Mouse (Mus musculus) hindbrain, embryonic 16.5 days (tissue): ENCODE measurements around the gene Polr2b. TPM values are rescaled to one million over a fixed set of nuclear protein-coding genes. Genes with fewer than 3 reads are reported as not detected.

Source experiments
- ATAC-seq: fragments of 200-750 bp; cut with Nextera tagmentation; 2 replicates; pipeline ENCODE4 v1.8.0; 2017; ENCODE audit warnings: moderate TSS enrichment, moderate library complexity
- H3K27ac ChIP-seq: fragments of 300-500 bp; sonication (generic); 2 replicates; pipeline ENCODE4 v1.5.1; 2014; ENCODE audit warnings: low read depth, mild to moderate bottlenecking, control low read depth, low read length, moderate library complexity
- H3K27me3 ChIP-seq: fragments of 300-500 bp; sonication (generic); replicated peaks from 2 replicates; pipeline ENCODE4 v1.6.1; 2014; ENCODE audit warnings: low read length; ENCODE audit not compliant: control insufficient read depth, insufficient read depth
- H3K36me3 ChIP-seq: fragments of 300-500 bp; sonication (generic); 2 replicates; pipeline ENCODE4 v1.6.1; 2014; ENCODE audit warnings: mild to moderate bottlenecking, low read length, moderate library complexity, mixed read lengths; ENCODE audit not compliant: control insufficient read depth, insufficient read depth
- H3K4me1 ChIP-seq: fragments of 300-500 bp; sonication (generic); 2 replicates; pipeline ENCODE4 v1.6.1; 2014; ENCODE audit warnings: low read depth, low read length; ENCODE audit not compliant: control insufficient read depth, insufficient read depth
- H3K4me2 ChIP-seq: fragments of 300-500 bp; sonication (generic); 2 replicates; pipeline ENCODE4 v1.6.1; 2014; ENCODE audit warnings: mild to moderate bottlenecking, low read length, control low read depth, moderate library complexity
- H3K4me3 ChIP-seq: fragments of 300-500 bp; sonication (generic); 2 replicates; pipeline ENCODE4 v1.5.1; 2014; ENCODE audit warnings: mild to moderate bottlenecking, low read length, control low read depth, moderate library complexity
- H3K9ac ChIP-seq: fragments of 300-500 bp; sonication (generic); 2 replicates; pipeline ENCODE4 v1.6.1; 2014; ENCODE audit warnings: low read depth, mild to moderate bottlenecking, control low read depth, low read length, moderate library complexity
- H3K9me3 ChIP-seq: fragments of 300-500 bp; sonication (generic); 2 replicates; pipeline ENCODE4 v1.6.1; 2014; ENCODE audit warnings: mild to moderate bottlenecking, low read length, moderate library complexity; ENCODE audit not compliant: control insufficient read depth
- WGBS: fragments of 180-500 bp; shearing (Covaris S2); extraction: QIAGEN DNeasy Blood & Tissue Kit; methylation state at CpG from one replicate; pipeline ENCODE4 v1.1.7; 2014; 5-methylcytosine and 5-hydroxymethylcytosine counted together
- polyA plus RNA-seq: library from polyadenylated mRNA; unstranded; fragments of >200 nt; fragmentation: Nextera tagmentation; extraction: Ambion mirVana; gene quantifications from 2 replicates; pipeline ENCODE4 v1.2.1, GENCODE M21; 2015

Gene Polr2b
- polyA plus RNA-seq, 1 experiment from 2014 or later = 52.4 TPM

DNA sequence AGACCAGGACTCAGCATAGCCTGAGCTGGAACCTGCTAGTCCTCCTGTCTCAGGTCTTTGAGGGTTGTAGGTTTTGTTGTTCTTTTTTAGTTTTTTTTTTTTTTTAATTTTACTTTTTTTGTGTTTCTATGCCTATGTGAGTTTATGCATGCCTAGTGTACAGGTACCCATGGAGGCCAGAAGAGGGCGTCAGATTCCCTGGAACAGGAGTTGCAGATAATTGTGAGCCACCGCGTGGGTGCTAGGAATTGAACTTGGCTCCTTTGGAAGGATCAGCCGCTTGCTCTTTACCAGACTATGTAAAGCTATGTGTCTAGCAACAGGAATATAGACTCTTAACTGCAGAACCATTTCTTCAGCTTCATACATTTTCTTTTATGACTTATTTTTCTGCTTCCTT, 4.3 kb downstream of the Polr2b start:
- no peak for ATAC-seq
- H3K4me3 ChIP-seq = no peak overlapping the region
- peaks cover 4% of the 10 kb centered on the region; the same call in 1 of the 2 replicates for H3K36me3 ChIP-seq
- no peak overlapping the region for H3K27ac ChIP-seq
- no peak overlapping the region for H3K4me2 ChIP-seq
- no peaks in the 10 kb centered on the region for H3K27me3 ChIP-seq
- H3K4me1 ChIP-seq = peaks cover 10% of the 10 kb centered on the region
- no peaks in the 10 kb centered on the region for H3K9me3 ChIP-seq
- H3K9ac ChIP-seq = no peak overlapping the region
- whole genome bisulfite sequencing = 96% methylated on average over 4 of the region's 4 CpGs

DNA sequence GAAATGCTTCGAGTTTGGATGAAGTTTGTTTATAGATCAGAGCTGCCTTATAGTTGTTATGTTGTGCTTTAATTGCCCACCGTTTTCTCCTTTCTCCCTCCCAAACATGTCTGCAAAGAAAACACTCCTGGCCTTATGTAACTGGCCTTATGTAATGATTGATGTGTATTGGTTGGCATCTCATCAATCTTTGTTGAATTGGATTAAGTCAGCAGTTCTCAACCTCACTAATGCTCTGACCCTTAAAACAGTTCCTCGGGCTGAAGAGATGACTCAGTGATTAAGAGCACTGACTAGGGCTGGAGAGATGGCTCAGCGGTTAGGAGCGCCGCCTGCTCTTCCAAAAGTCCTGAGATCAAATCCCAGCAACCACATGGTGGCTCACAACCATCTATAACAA, 5.0 kb downstream of the Polr2b start:
- H3K9ac ChIP-seq = no peak overlapping the region
- ATAC-seq = no peak
- no peaks in the 10 kb centered on the region for H3K27me3 ChIP-seq
- no peak overlapping the region for H3K4me3 ChIP-seq
- peaks cover 10% of the 10 kb centered on the region for H3K4me1 ChIP-seq
- H3K9me3 ChIP-seq = no peaks in the 10 kb centered on the region
- H3K4me2 ChIP-seq = no peak overlapping the region
- no peak overlapping the region for H3K27ac ChIP-seq
- WGBS = 91% methylated on average over 6 of the region's 6 CpGs
- H3K36me3 ChIP-seq = peaks cover 6% of the 10 kb centered on the region

DNA sequence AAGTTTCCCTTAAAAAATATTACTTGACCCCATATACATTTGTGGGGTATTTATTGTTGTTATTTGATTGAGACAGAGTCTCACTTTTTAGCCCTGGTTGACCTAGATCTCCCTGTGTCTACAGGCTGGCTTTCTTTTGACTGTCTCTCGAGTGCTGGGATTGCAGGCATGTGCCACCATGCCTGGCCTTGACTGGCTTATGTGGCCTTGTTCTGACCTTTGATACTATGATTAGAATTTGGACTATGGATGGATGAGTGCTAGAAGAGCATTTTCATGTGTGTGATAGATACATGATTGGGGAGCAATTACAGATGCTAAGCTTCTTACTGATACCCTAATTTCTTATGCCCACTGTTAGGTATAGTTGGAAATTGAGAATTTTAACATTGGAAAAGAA, 15.0 kb downstream of the Polr2b start:
- 86% methylated on average over 1 of the region's 1 CpGs for WGBS
- no peak overlapping the region for H3K4me2 ChIP-seq

DNA sequence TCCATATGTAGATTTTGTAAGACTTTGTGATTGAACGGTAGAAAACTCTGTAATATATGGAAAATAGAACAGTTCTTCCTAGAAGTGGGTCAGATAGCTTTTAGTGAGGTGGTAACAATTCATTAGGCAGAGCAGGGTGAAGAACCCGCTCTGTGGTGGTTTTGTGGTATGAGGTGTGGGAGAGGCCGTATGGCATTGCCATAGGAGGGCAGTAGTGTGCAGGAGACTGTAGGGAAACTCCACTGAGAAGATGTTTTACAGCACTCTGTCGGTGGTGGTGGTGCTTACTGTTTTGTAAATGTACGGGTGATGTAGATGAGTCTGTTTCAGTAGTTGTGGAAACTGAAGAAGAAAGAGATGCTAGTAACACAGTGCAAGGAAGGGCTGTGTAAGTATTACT, 20.2 kb downstream of the Polr2b start:
- Histone ChIP-seq H3K4me3 (no peak overlapping the region), H3K9me3 (no peaks in the 10 kb centered on the region), H3K27me3 (no peaks in the 10 kb centered on the region), H3K36me3 (peaks cover 59% of the 10 kb centered on the region), H3K4me1 (no peaks in the 10 kb centered on the region), H3K9ac (no peak overlapping the region), H3K27ac (no peak overlapping the region), H3K4me2 (no peak overlapping the region)
- WGBS = 84% methylated on average over 5 of the region's 5 CpGs
- ATAC-seq = no peak

More for the DNA sequence above, 15.0 kb downstream of the Polr2b start:
- Histone ChIP-seq H3K4me3 (no peak overlapping the region), H3K9me3 (no peaks in the 10 kb centered on the region), H3K9ac (no peak overlapping the region), H3K36me3 (peaks cover 53% of the 10 kb centered on the region), H3K27ac (no peak overlapping the region), H3K27me3 (no peaks in the 10 kb centered on the region), H3K4me1 (no peaks in the 10 kb centered on the region)
- no peak for ATAC-seq

DNA sequence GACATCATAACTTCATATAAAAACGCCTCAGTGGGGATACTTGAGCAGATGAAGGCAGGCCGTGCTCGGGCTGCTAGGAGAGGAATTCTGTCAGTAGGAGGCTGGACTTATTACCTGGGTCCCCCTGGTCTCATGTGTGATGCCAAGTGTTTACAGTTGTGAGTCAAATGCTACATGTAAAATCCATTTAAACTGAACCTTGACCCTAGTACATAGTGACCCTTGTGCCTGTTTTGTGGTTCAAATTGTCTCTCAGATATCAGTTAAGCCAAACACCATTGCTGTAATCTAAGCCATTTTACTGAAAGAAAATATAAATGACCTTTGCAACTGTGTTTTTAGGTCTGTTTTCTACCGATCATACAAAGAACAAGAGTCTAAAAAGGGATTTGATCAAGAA, 30.1 kb downstream of the Polr2b start:
- H3K27ac ChIP-seq = no peak overlapping the region
- ATAC-seq = no peak
- H3K4me1 ChIP-seq = no peaks in the 10 kb centered on the region
- no peaks in the 10 kb centered on the region for H3K27me3 ChIP-seq
- no peak overlapping the region for H3K4me3 ChIP-seq
- H3K4me2 ChIP-seq = no peak overlapping the region
- H3K9me3 ChIP-seq = no peaks in the 10 kb centered on the region
- H3K36me3 ChIP-seq = peaks cover 38% of the 10 kb centered on the region
- H3K9ac ChIP-seq = no peak overlapping the region
- 91% methylated on average over 4 of the region's 4 CpGs for WGBS

DNA sequence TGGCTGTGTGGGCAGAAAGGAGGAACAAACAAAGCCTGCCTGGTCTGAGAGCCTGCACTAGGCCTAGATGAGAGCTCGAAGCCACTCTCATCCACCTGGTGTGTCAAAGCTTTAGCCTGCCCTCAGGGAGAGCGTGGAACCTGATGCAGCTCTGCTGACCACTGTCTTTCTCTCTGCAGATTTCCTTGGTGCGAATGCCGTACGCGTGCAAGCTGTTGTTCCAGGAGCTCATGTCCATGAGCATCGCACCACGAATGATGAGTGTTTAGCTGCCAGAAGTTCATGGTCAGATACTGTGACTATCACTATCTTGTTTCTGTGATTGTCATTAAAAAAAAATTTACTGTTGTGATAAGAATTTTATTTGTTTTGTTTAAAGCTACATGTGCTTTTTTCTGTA, 39.0 kb downstream of the Polr2b start:
- H3K9ac ChIP-seq = no peak overlapping the region
- H3K27ac ChIP-seq = no peak overlapping the region
- H3K4me1 ChIP-seq = no peaks in the 10 kb centered on the region
- H3K4me3 ChIP-seq = no peak overlapping the region
- no peak overlapping the region for H3K4me2 ChIP-seq
- H3K27me3 ChIP-seq = no peaks in the 10 kb centered on the region
- no peak for ATAC-seq
- WGBS = 96% methylated on average over 8 of the region's 8 CpGs
- peaks cover 40% of the 10 kb centered on the region for H3K36me3 ChIP-seq
- no peaks in the 10 kb centered on the region for H3K9me3 ChIP-seq

DNA sequence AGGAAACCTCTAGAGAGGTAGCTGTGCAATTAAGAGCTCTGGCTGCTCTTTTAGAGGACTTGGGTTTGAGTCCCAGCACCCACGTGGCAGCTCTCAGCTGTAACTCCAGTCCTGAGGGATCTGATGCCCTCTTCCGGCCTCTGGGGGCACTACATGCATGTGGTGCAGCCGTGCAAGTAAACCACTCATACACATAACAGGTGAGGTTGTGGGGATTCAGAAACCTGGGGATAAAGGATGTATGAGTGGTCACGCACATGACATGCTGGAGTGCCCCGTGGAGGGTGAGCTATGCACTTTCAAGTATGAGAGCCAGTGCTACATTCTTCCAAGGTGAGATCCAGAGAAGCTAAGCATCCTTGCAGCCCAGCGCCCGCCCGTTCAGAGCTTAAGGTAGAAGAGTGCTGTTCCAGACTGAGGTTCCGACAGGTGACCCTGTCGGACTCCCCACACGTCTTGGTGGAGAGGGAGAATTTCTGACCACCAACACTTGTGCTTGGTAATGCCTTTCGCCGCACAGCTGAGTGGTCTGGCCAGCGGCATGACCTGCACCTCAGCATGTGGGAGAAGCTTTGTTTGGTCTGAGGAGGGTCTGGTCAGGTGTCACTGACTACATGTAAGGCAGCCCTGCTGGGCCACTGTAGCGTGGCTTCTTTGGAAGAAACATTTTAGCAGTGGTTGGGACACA, 40.2 kb downstream of the Polr2b start:
- WGBS = 93% methylated on average over 15 of the region's 15 CpGs
- no peak overlapping the region for H3K27ac ChIP-seq
- H3K4me3 ChIP-seq = no peak overlapping the region
- no peaks in the 10 kb centered on the region; the same call in 1 of the 2 replicates for H3K4me1 ChIP-seq
- H3K9ac ChIP-seq = no peak overlapping the region
- no peak overlapping the region for H3K4me2 ChIP-seq
- peaks cover 39% of the 10 kb centered on the region for H3K36me3 ChIP-seq
- H3K27me3 ChIP-seq = no peaks in the 10 kb centered on the region
- no peaks in the 10 kb centered on the region for H3K9me3 ChIP-seq
- no peak for ATAC-seq

DNA sequence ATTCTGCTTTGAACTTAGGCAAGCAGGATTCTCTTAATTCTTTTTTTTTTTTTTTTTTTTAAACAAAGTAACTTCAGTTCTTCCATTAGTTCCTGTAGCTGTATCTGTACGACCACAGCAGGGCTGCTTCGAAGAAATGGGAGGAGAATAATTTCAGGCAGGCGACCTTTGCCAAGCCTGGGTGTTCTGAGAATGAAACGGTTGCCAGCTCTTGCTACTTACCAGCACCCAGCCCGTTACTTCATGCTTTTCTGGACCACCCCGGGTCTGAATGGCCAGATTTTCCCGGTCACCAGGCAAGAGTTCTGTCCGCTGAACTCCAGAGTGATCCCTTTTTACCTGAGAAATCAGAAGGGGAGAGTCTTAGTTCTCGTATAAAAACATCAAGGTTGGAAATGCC, 41.7 kb downstream of the Polr2b start:
- no peak overlapping the region for H3K4me3 ChIP-seq
- no peak for ATAC-seq
- H3K4me1 ChIP-seq = no peaks in the 10 kb centered on the region; the same call in 1 of the 2 replicates
- no peak overlapping the region for H3K9ac ChIP-seq
- H3K27me3 ChIP-seq = no peaks in the 10 kb centered on the region
- WGBS = 76% methylated on average over 9 of the region's 9 CpGs
- H3K36me3 ChIP-seq = peaks cover 27% of the 10 kb centered on the region
- H3K27ac ChIP-seq = no peak overlapping the region
- no peaks in the 10 kb centered on the region for H3K9me3 ChIP-seq
- H3K4me2 ChIP-seq = no peak overlapping the region

DNA sequence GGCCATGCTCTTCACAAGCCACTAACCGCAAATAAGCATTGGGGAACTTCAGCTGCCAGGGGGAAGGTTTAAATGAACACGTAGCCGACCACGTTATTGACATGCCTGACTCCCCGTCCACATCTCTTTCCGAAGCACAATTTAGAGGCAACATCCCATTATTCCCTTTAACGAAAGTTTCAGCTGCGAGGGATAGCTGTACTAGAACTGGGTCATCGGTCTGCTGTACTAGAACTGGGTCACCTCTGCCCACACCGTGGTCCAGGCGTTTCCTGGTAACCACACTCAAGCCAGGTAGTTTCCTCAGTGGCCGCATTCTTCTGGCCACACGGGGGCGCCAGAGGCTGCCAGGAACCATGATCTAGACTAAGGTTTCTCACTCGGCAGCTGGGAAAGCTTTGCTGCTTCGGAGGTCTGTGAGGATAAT, 44.4 kb downstream of the Polr2b start:
- Histone ChIP-seq H3K9ac (peak overlapping the region; percentile 28), H3K27me3 (no peaks in the 10 kb centered on the region), H3K4me1 (peaks cover 4% of the 10 kb centered on the region; the same call in 1 of the 2 replicates), H3K36me3 (peaks cover 7% of the 10 kb centered on the region), H3K4me3 (peak overlapping the region; percentile 27), H3K4me2 (peak overlapping the region; percentile 54), H3K9me3 (no peaks in the 10 kb centered on the region), H3K27ac (no peak overlapping the region)
- ATAC-seq = peak; percentile 80
- 5% methylated on average over 16 of the region's 16 CpGs for WGBS
